Mouse (Mus musculus): Measurements from ENCODE around the gene Vrk1.
A peak's percentile ranks its signal among the peaks of the same experiment; 100 is the strongest.

Gene Vrk1

GRCm38 (mm10) chr12:106055799-106056198 is 45.8 kb downstream of the Vrk1 start:
- peak; percentile 91 for DNase-seq

GRCm38 (mm10) chr12:106059873-106060573 is 50.0 kb downstream of the Vrk1 start:
- no peak for DNase-seq

- no peak for DNase-seq
Measured at GRCm38 (mm10) chr12:106070434-106071155, 60.6 kb downstream of the Vrk1 start.

- DNase-seq, result no peak
Measured at GRCm38 (mm10) chr12:106071575-106072166, 61.6 kb downstream of the Vrk1 start.

- DNase-seq, result no peak
Measured at GRCm38 (mm10) chr12:106074371-106075155, 64.5 kb downstream of the Vrk1 start.

- DNase-seq, result no peak
Measured at GRCm38 (mm10) chr12:106076131-106076530, 66.1 kb downstream of the Vrk1 start.

- no peak for DNase-seq
Measured at GRCm38 (mm10) chr12:106080511-106080910, 70.5 kb downstream of the Vrk1 start.

GRCm38 (mm10) chr12:106080945-106081747 is 71.1 kb downstream of the Vrk1 start:
- no peak for DNase-seq

GRCm38 (mm10) chr12:106081748-106082140 is 71.7 kb downstream of the Vrk1 start:
- no peak for DNase-seq

GRCm38 (mm10) chr12:106082191-106082957 is 72.3 kb downstream of the Vrk1 start:
- DNase-seq, result no peak

- DNase-seq, result no peak
Measured at GRCm38 (mm10) chr12:106082958-106083381, 72.9 kb downstream of the Vrk1 start.

GRCm38 (mm10) chr12:106084126-106084525 is 74.1 kb downstream of the Vrk1 start:
- no peak for DNase-seq

- no peak for DNase-seq
Measured at GRCm38 (mm10) chr12:106094827-106095226, 84.8 kb downstream of the Vrk1 start.

GRCm38 (mm10) chr12:106102003-106102402 is 92.0 kb downstream of the Vrk1 start:
- no peak for DNase-seq

GRCm38 (mm10) chr12:106102726-106103643 is 93.0 kb downstream of the Vrk1 start:
- no peak for DNase-seq

GRCm38 (mm10) chr12:106107272-106107671 is 97.2 kb downstream of the Vrk1 start:
- DNase-seq, result no peak

GRCm38 (mm10) chr12:106115070-106115891 is 105.3 kb downstream of the Vrk1 start:
- peak; percentile 6 for DNase-seq

GRCm38 (mm10) chr12:106115892-106116206 is 105.8 kb downstream of the Vrk1 start:
- DNase-seq, result no peak

- no peak for DNase-seq
Measured at GRCm38 (mm10) chr12:106123276-106123675, 113.2 kb downstream of the Vrk1 start.

- DNase-seq, result no peak
Measured at GRCm38 (mm10) chr12:106124581-106124980, 114.6 kb downstream of the Vrk1 start.

Measured in lung, postnatal 36 days (tissue).